Mouse (Mus musculus) hindbrain, postnatal 0 days (tissue): ENCODE results near the gene Pik3ca. TPM values are rescaled to one million over a fixed set of nuclear protein-coding genes. Genes with fewer than 3 reads are reported as not detected.

Source experiments
- ATAC-seq: fragments of 200-750 bp; cut with Nextera tagmentation; 2 replicates; pipeline ENCODE4 v1.8.0; 2017; ENCODE audit warnings: mild to moderate bottlenecking, moderate TSS enrichment, moderate library complexity
- DNase-seq: peaks from one replicate; pipeline ENCODE4 v3.0.0-alpha.2; 2015; ENCODE audit warnings: low spot score
- H3K27ac ChIP-seq: fragments of 300-500 bp; sonication (generic); 2 replicates; pipeline ENCODE4 v1.5.1; 2014; ENCODE audit warnings: mild to moderate bottlenecking
- H3K27me3 ChIP-seq: fragments of 300-500 bp; sonication (generic); 2 replicates; pipeline ENCODE4 v1.6.1; 2014; ENCODE audit warnings: low read length, mixed read lengths; ENCODE audit not compliant: insufficient read depth
- H3K36me3 ChIP-seq: fragments of 300-500 bp; sonication (generic); 2 replicates; pipeline ENCODE4 v1.6.1; 2014; ENCODE audit warnings: low read length, mixed read lengths; ENCODE audit not compliant: insufficient read depth
- H3K4me1 ChIP-seq: fragments of 300-500 bp; sonication (generic); 2 replicates; pipeline ENCODE4 v1.6.1; 2014; ENCODE audit warnings: antibody characterized with exemption, low read length, mixed read lengths; ENCODE audit not compliant: insufficient read depth
- H3K4me2 ChIP-seq: fragments of 300-500 bp; sonication (generic); 2 replicates; pipeline ENCODE4 v1.6.1; 2014; ENCODE audit warnings: low read depth, mild to moderate bottlenecking, low read length, moderate library complexity, mixed read lengths
- H3K4me3 ChIP-seq: fragments of 300-500 bp; sonication (generic); 2 replicates; pipeline ENCODE4 v1.5.1; 2014; ENCODE audit warnings: low read length
- H3K9ac ChIP-seq: fragments of 300-500 bp; sonication (generic); replicated peaks from 2 replicates; pipeline ENCODE4 v1.6.1; 2014; ENCODE audit warnings: mild to moderate bottlenecking, low read length, moderate library complexity, mixed read lengths
- H3K9me3 ChIP-seq: fragments of 300-500 bp; sonication (generic); 2 replicates; pipeline ENCODE4 v1.6.1; 2016; ENCODE audit warnings: low read length, mixed read lengths
- CTCF ChIP-seq: IDR thresholded peaks from 2 replicates; pipeline ENCODE4 v1.5.1; 2016; ENCODE audit warnings: antibody characterized with exemption, control low read depth, low read depth
- WGBS: fragments of 180-500 bp; shearing (Covaris S2); extraction: QIAGEN DNeasy Blood & Tissue Kit; methylation state at CpG from one replicate; pipeline ENCODE4 v1.1.7; 2014; 5-methylcytosine and 5-hydroxymethylcytosine counted together
- polyA plus RNA-seq: library from polyadenylated mRNA; unstranded; fragments of >200 nt; fragmentation: Nextera tagmentation; extraction: Ambion mirVana; gene quantifications from 2 replicates; pipeline ENCODE4 v1.2.1, GENCODE M21; 2015
- total RNA-seq: library from RNA; depleted of rRNA; stranded (reverse); fragments of >200 nt; gene quantifications from 2 replicates; pipeline ENCODE4 v1.2.3, GENCODE M21; 2014

Gene Pik3ca
- total and polyA plus RNA-seq, 2 experiments from 2014 or later, result 9.0 to 35.0 TPM

- no peaks in the 10 kb centered on the region for H3K27me3 ChIP-seq
- H3K9ac ChIP-seq, result peak overlapping the region; percentile 92
- peak overlapping the region; percentile 82 for H3K4me2 ChIP-seq
- H3K36me3 ChIP-seq, result no peaks in the 10 kb centered on the region
- peak overlapping the region; percentile 96; the same call in 1 of the 2 replicates for H3K27ac ChIP-seq
- TF ChIP-seq CTCF, result no peak
- DNase-seq (peak; percentile 46), ATAC-seq (peak; percentile 39; the same call in 1 of the 2 replicates)
- H3K4me3 ChIP-seq, result peak overlapping the region; percentile 89
- H3K4me1 ChIP-seq, result peaks cover 10% of the 10 kb centered on the region
- H3K9me3 ChIP-seq, result no peaks in the 10 kb centered on the region
- 44% methylated on average over 17 of the region's 17 CpGs for WGBS
Measured at GRCm38 (mm10) chr3:32366246-32366734, 31.2 kb upstream of the Pik3ca start.

- ATAC-seq, result no peak
- H3K4me1 ChIP-seq, result peaks cover 8% of the 10 kb centered on the region; the same call in 1 of the 2 replicates
- H3K27me3 ChIP-seq, result no peaks in the 10 kb centered on the region
- H3K36me3 ChIP-seq, result no peaks in the 10 kb centered on the region
- no peaks in the 10 kb centered on the region for H3K9me3 ChIP-seq
- no peak for TF ChIP-seq CTCF
- WGBS, result 88% methylated on average over 1 of the region's 1 CpGs
- H3K9ac ChIP-seq, result no peak overlapping the region
- no peak overlapping the region for H3K4me3 ChIP-seq
- H3K4me2 ChIP-seq, result no peak overlapping the region
- DNase-seq, result no peak
- no peak overlapping the region for H3K27ac ChIP-seq
Measured at GRCm38 (mm10) chr3:32367516-32367915, 30.0 kb upstream of the Pik3ca start.

GRCm38 (mm10) chr3:32371957-32372356 lies 25.5 kb upstream of the Pik3ca start:
- H3K27me3 ChIP-seq, result no peaks in the 10 kb centered on the region
- no peaks in the 10 kb centered on the region for H3K4me1 ChIP-seq
- H3K9ac ChIP-seq, result no peak overlapping the region
- 79% methylated on average over 7 of the region's 7 CpGs for WGBS
- H3K4me3 ChIP-seq, result no peak overlapping the region
- TF ChIP-seq CTCF, result no peak
- no peak for DNase-seq
- no peaks in the 10 kb centered on the region for H3K36me3 ChIP-seq
- H3K27ac ChIP-seq, result no peak overlapping the region
- no peaks in the 10 kb centered on the region for H3K9me3 ChIP-seq
- no peak for ATAC-seq
- H3K4me2 ChIP-seq, result no peak overlapping the region

GRCm38 (mm10) chr3:32372470-32372869 lies 25.0 kb upstream of the Pik3ca start:
- H3K9ac ChIP-seq, result no peak overlapping the region
- no peaks in the 10 kb centered on the region for H3K9me3 ChIP-seq
- H3K27me3 ChIP-seq, result no peaks in the 10 kb centered on the region
- DNase-seq (no peak), ATAC-seq (no peak)
- H3K4me1 ChIP-seq, result no peaks in the 10 kb centered on the region
- H3K36me3 ChIP-seq, result no peaks in the 10 kb centered on the region
- no peak for TF ChIP-seq CTCF
- no peak overlapping the region for H3K4me2 ChIP-seq
- H3K27ac ChIP-seq, result no peak overlapping the region
- 91% methylated on average over 8 of the region's 8 CpGs for WGBS
- H3K4me3 ChIP-seq, result no peak overlapping the region

GRCm38 (mm10) chr3:32373236-32373635 lies 24.2 kb upstream of the Pik3ca start:
- H3K4me3 ChIP-seq, result no peak overlapping the region
- no peak for TF ChIP-seq CTCF
- H3K4me2 ChIP-seq, result no peak overlapping the region
- 92% methylated on average over 6 of the region's 6 CpGs for WGBS
- H3K27ac ChIP-seq, result no peak overlapping the region
- H3K36me3 ChIP-seq, result no peaks in the 10 kb centered on the region
- H3K4me1 ChIP-seq, result no peaks in the 10 kb centered on the region
- DNase-seq (no peak), ATAC-seq (no peak)
- no peaks in the 10 kb centered on the region for H3K9me3 ChIP-seq
- H3K27me3 ChIP-seq, result no peaks in the 10 kb centered on the region
- no peak overlapping the region for H3K9ac ChIP-seq

GRCm38 (mm10) chr3:32379891-32380290 lies 17.6 kb upstream of the Pik3ca start:
- peak; percentile 62 for TF ChIP-seq CTCF
- Histone ChIP-seq H3K27ac (no peak overlapping the region), H3K4me2 (no peak overlapping the region), H3K27me3 (no peaks in the 10 kb centered on the region), H3K4me3 (no peak overlapping the region), H3K9me3 (no peaks in the 10 kb centered on the region), H3K4me1 (no peaks in the 10 kb centered on the region), H3K9ac (no peak overlapping the region), H3K36me3 (no peaks in the 10 kb centered on the region)
- WGBS, result 39% methylated on average over 2 of the region's 2 CpGs
- no peak for ATAC-seq
- peak; percentile 10 for DNase-seq

- H3K27ac ChIP-seq, result no peak overlapping the region
- DNase-seq (no peak), ATAC-seq (no peak)
- H3K27me3 ChIP-seq, result no peaks in the 10 kb centered on the region
- no peak overlapping the region for H3K9ac ChIP-seq
- WGBS, result 75% methylated on average over 3 of the region's 3 CpGs
- H3K4me2 ChIP-seq, result no peak overlapping the region
- no peak overlapping the region for H3K4me3 ChIP-seq
- H3K36me3 ChIP-seq, result no peaks in the 10 kb centered on the region
- TF ChIP-seq CTCF, result no peak
- no peaks in the 10 kb centered on the region for H3K4me1 ChIP-seq
- H3K9me3 ChIP-seq, result no peaks in the 10 kb centered on the region
Measured at GRCm38 (mm10) chr3:32381556-32381955, 15.9 kb upstream of the Pik3ca start.
